In the genomic region with DNA sequence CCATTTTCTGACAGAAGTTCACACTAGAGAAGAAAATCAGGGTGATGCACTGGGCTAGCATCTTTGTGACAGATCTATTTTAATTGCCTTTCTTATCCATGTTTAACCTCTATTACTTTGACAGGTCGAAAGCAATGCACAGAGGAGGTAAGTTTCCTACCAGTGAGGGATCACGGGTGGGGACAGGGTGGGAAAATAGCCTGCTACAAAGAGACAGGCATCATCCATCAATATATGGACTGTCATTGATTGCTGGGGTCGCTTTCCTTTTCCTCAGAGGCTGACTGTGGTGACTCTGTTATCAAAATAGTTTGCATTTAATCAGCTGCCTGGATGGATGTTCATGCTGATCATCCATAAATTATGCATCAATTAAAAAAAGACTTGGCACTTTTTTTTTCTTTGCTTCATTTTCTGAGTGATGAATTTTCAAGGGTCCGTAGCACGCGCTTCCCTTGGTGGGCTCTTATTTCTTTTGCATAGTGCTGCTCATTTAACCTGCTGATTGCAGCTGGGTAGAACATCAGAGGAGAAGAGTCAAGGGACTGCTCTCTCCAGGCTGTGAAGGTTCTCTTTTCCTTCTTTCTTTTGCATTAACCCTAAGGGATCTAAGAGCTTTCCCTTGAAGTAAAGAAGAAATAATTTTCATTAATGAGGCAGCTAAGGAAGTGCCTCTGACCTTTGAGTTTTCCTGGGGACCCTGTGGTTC, we compare ENCODE assay signal across 17 mouse cellular contexts.
DNase-seq lines count a peak whose midpoint lies in the region; ATAC-seq and TF ChIP-seq lines count a peak whose summit lies in the region.
"Had no signal": no experiment of that assay in that cellular context is flagged by ENCODE, and none has a peak within 500 bp of the region (broad histone marks: within the 10 kb centered on the region; RNA-seq: fewer than 3 reads in every experiment).

No protein-coding gene starts in this region.

- peak; percentile 9 for DNase-seq in forebrain, embryonic 14.5 days (ENCODE audit: low spot score)
- DNase-seq in forebrain, embryonic 11.5 days (ENCODE audit: low spot score) = no peak
- DNase-seq in hindbrain, embryonic 10.5 days (ENCODE audit: low spot score) = no peak
- peak; percentile 49 for DNase-seq in brain, embryonic 14.5 days (ENCODE audit: low read depth)
- peak; percentile 1 for DNase-seq in retina, embryonic 14.5 days (ENCODE audit: low spot score)
- no peak for DNase-seq in cerebellum, adult 11 months
- DNase-seq: adrenal gland, postnatal 10 days; cerebellum, adult 18-20 months; cerebellum, postnatal 10 days; gastrocnemius, postnatal 10 days; heart, adult 18-20 months; heart, postnatal 10 days; heart, postnatal 4 days had no signal

- H3K4me2 ChIP-seq in forebrain, embryonic 14.5 days (ENCODE audit: low read length) = no peak overlapping the region
- H3K4me2 ChIP-seq in forebrain, embryonic 11.5 days (ENCODE audit: low read depth, low read length, severe bottlenecking) = no peak overlapping the region
- H3K4me2 ChIP-seq in hindbrain, embryonic 13.5 days = no peak overlapping the region

- WGBS in forebrain, embryonic 14.5 days = 75% methylated on average over 6 of the region's 6 CpGs
- 85% methylated on average over 6 of the region's 6 CpGs for WGBS in forebrain, embryonic 11.5 days
- WGBS in hindbrain, embryonic 13.5 days = 57% methylated on average over 6 of the region's 6 CpGs
- 72% methylated on average over 6 of the region's 6 CpGs for WGBS in hindbrain, embryonic 10.5 days

- H3K27me3 ChIP-seq in forebrain, embryonic 14.5 days (replicated peaks; ENCODE audit: control insufficient read depth, insufficient read depth, low read length) = no peaks in the 10 kb centered on the region
- H3K27me3 ChIP-seq in forebrain, embryonic 11.5 days (ENCODE audit: control insufficient read depth, insufficient read depth, low read length) = no peaks in the 10 kb centered on the region
- no peaks in the 10 kb centered on the region for H3K27me3 ChIP-seq in hindbrain, embryonic 13.5 days
- H3K27me3 ChIP-seq in hindbrain, embryonic 10.5 days (ENCODE audit: insufficient read depth, poor library complexity, severe bottlenecking) = no peaks in the 10 kb centered on the region

- H3K9me3 ChIP-seq in forebrain, embryonic 14.5 days (replicated peaks; ENCODE audit: control insufficient read depth, low read length) = no peaks in the 10 kb centered on the region
- no peaks in the 10 kb centered on the region for H3K9me3 ChIP-seq in forebrain, embryonic 11.5 days (ENCODE audit: control insufficient read depth, low read length)
- H3K9me3 ChIP-seq in hindbrain, embryonic 13.5 days = no peaks in the 10 kb centered on the region
- no peaks in the 10 kb centered on the region for H3K9me3 ChIP-seq in hindbrain, embryonic 10.5 days
- H3K9me3 ChIP-seq: embryonic facial prominence, embryonic 10.5 days; heart, embryonic 10.5 days had no signal

- no peak overlapping the region for H3K9ac ChIP-seq in forebrain, embryonic 14.5 days (ENCODE audit: low read length)
- H3K9ac ChIP-seq in forebrain, embryonic 11.5 days (ENCODE audit: low read length) = no peak overlapping the region
- no peak overlapping the region for H3K9ac ChIP-seq in hindbrain, embryonic 13.5 days

- H3K4me3 ChIP-seq in forebrain, embryonic 14.5 days (ENCODE audit: low read depth, low read length) = no peak overlapping the region
- no peak overlapping the region for H3K4me3 ChIP-seq in forebrain, embryonic 11.5 days (ENCODE audit: low read depth, low read length)
- no peak overlapping the region for H3K4me3 ChIP-seq in hindbrain, embryonic 13.5 days
- H3K4me3 ChIP-seq in hindbrain, embryonic 10.5 days = no peak overlapping the region
- H3K4me3 ChIP-seq: embryonic facial prominence, embryonic 10.5 days; heart, embryonic 10.5 days had no signal

- TF ChIP-seq POLR2A in brain, embryonic 14.5 days (IDR thresholded peaks at IDR 0.05; ENCODE audit: borderline replicate concordance, extremely low read depth, insufficient read depth, insufficient read length, poor library complexity, severe bottlenecking) = no peak

- no peak for TF ChIP-seq CTCF in brain, embryonic 14.5 days (IDR thresholded peaks at IDR 0.05; ENCODE audit: borderline replicate concordance, extremely low read depth, insufficient read depth, insufficient read length)

- no peak overlapping the region for H3K27ac ChIP-seq in forebrain, embryonic 14.5 days (ENCODE audit: low read depth, low read length)
- no peak overlapping the region for H3K27ac ChIP-seq in forebrain, embryonic 11.5 days (ENCODE audit: low read depth, low read length)
- no peak overlapping the region for H3K27ac ChIP-seq in hindbrain, embryonic 13.5 days
- H3K27ac ChIP-seq in hindbrain, embryonic 10.5 days = no peak overlapping the region
- H3K27ac ChIP-seq: embryonic facial prominence, embryonic 10.5 days; heart, embryonic 10.5 days had no signal

- ATAC-seq in forebrain, embryonic 14.5 days = 0 out of 2 replicates have a peak, but pooled peaks have one; percentile 23
- no peak for ATAC-seq in forebrain, embryonic 11.5 days (replicated peaks; ENCODE audit: low FRiP score)
- peak; percentile 49; the same call in 1 of the 2 replicates for ATAC-seq in hindbrain, embryonic 13.5 days (ENCODE audit: low FRiP score)
- ATAC-seq: intestine, embryonic 16.5 days had no signal

- H3K4me1 ChIP-seq in forebrain, embryonic 14.5 days (ENCODE audit: control insufficient read depth, insufficient read depth, low read length) = no peaks in the 10 kb centered on the region
- no peaks in the 10 kb centered on the region for H3K4me1 ChIP-seq in forebrain, embryonic 11.5 days (replicated peaks; ENCODE audit: control insufficient read depth, insufficient read depth, low read length)
- no peaks in the 10 kb centered on the region for H3K4me1 ChIP-seq in hindbrain, embryonic 13.5 days (replicated peaks)
- H3K4me1 ChIP-seq in hindbrain, embryonic 10.5 days (replicated peaks) = no peaks in the 10 kb centered on the region
- H3K4me1 ChIP-seq: embryonic facial prominence, embryonic 10.5 days; heart, embryonic 10.5 days had no signal

- H3K36me3 ChIP-seq in forebrain, embryonic 14.5 days (ENCODE audit: control insufficient read depth, insufficient read depth, low read length) = no peaks in the 10 kb centered on the region
- H3K36me3 ChIP-seq in forebrain, embryonic 11.5 days (ENCODE audit: control insufficient read depth, insufficient read depth, low read length) = no peaks in the 10 kb centered on the region
- H3K36me3 ChIP-seq in hindbrain, embryonic 13.5 days = no peaks in the 10 kb centered on the region
- H3K36me3 ChIP-seq in hindbrain, embryonic 10.5 days = no peaks in the 10 kb centered on the region
- H3K36me3 ChIP-seq: embryonic facial prominence, embryonic 10.5 days; heart, embryonic 10.5 days had no signal

Comparison
In these comparisons a context has a peak if more than half of its experiments do, and no peak if none do; other contexts are left out.
1. DNase-seq: peak in forebrain, embryonic 14.5 days (single experiment), brain, embryonic 14.5 days (single experiment) and retina, embryonic 14.5 days (single experiment); none in forebrain, embryonic 11.5 days (single experiment), hindbrain, embryonic 10.5 days (single experiment) and cerebellum, adult 11 months (single experiment).